Mouse (Mus musculus): ENCODE measurements around the gene Duox1.

DNA sequence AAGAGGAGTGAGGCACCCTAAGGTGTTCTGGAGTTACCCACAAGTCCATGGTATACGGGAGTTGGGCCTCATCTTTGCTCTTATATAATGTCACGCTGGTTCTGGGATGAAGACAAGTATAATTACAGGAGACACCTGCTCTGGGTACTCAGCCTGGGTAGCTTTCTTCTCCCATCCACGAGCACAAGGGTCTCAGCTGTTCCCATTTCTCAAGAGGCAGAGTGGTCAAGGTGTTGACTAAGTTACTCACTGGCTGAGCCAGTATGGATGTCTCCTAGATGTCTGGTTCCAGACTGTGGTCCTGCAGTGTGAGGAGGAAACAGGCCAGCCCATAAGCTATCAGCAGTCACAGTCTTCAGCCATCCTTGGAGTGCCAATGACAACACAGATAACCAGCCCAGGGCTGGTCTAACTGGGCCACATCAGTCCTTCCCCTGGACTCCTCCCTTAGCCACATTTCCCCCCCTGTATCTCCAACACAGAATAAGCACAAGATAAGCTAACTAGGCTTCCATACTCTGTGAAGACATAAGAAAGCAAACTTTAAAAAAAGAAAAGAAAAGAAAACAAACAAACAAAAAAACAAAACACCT, 49.0 kb downstream of the Duox1 start:
- TF ChIP-seq POLR2A (IDR thresholded peaks at IDR 0.05; ENCODE audit: insufficient read depth, low read length) (no peak), CTCF (IDR thresholded peaks at IDR 0.05; ENCODE audit: low read depth, low read length) (no peak), EP300 (IDR thresholded peaks at IDR 0.05; ENCODE audit: insufficient read depth, low read depth, low read length) (no peak)

All from ES-Bruce4 (cell line).